Mouse (Mus musculus) spleen, adult 2 months (tissue): ENCODE results near the gene Dgkz.

ENCODE experiments used
- CTCF ChIP-seq: fragments of 200-500 bp; IDR thresholded peaks from 2 replicates; pipeline ENCODE4 v1.5.1; 2011; ENCODE audit warnings: mild to moderate bottlenecking, inconsistent platforms; ENCODE audit not compliant: insufficient read depth, insufficient read length, insufficient replicate concordance; ENCODE audit errors: extremely low read depth
- POLR2A ChIP-seq: fragments of 200-500 bp; IDR thresholded peaks from 2 replicates; pipeline ENCODE4 v1.6.1; 2011; ENCODE audit warnings: low read depth, low read length, inconsistent platforms

GRCm38 (mm10) chr2:91902336-91902735 lies 73.3 kb downstream of the Dgkz start:
- no peak for TF ChIP-seq CTCF
- no peak for TF ChIP-seq POLR2A
